Mouse (Mus musculus): ENCODE measurements around the gene Cebpb. TPM values are rescaled to one million over a fixed set of nuclear protein-coding genes. Genes with fewer than 3 reads are reported as not detected.

Gene Cebpb
- total and polyA plus RNA-seq, 3 experiments = 9.9 to 10.7 TPM; not detected in 1

DNA sequence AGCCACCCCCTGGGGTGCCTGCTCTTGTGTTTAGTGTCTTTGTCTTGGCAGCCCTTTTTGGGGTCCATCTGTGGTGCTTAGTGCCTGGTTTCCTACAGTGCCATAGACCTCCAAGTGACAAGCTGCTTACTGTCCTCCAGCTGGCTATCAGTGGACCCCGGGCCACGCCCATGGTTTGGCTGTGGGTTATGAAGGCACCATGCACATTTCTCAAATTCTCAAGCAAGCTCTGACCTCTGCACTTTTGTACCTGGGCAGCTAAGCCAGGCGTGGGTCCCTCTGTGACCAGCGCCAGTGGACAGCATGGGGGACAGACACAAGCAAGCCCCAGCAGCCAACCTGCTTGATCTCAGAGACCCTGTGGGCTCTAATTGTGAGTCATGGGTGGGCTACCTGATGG lies 15.7 kb downstream of the Cebpb start:
- Histone ChIP-seq H3K27ac (ENCODE audit: control insufficient read depth, low read depth, low read length) (no peak overlapping the region), H3K9me3 (replicated peaks; ENCODE audit: insufficient read depth, low read length) (no peaks in the 10 kb centered on the region), H3K9ac (ENCODE audit: control insufficient read depth, low read depth, low read length, poor library complexity, severe bottlenecking) (no peak overlapping the region), H3K4me1 (ENCODE audit: control insufficient read depth in 1 of 2, insufficient read depth in 2 of 2, low read length in 2 of 2) (no peaks in the 10 kb centered on the region), H3K27me3 (ENCODE audit: control insufficient read depth in 1 of 2, insufficient read depth in 2 of 2, low read length in 2 of 2) (no peaks in the 10 kb centered on the region; a peak in 3 of 4 replicates), H3K79me2 (ENCODE audit: control insufficient read depth, insufficient read depth, low read length, poor library complexity) (no peaks in the 10 kb centered on the region), H3K36me3 (ENCODE audit: control insufficient read depth in 1 of 2, insufficient read depth in 2 of 2, low read length in 2 of 2) (no peaks in the 10 kb centered on the region), H3K4me3 (ENCODE audit: control insufficient read depth in 1 of 2, insufficient read depth in 1 of 2, low read depth in 2 of 2, low read length in 2 of 2) (no peak overlapping the region)
- no peak for DNase-seq (ENCODE audit: low read depth, low spot score)
- no peak for TF ChIP-seq ZKSCAN1 (IDR thresholded peaks at IDR 0.05; ENCODE audit: low read depth, low read length)
- no peak for TF ChIP-seq HCFC1 (IDR thresholded peaks at IDR 0.05; ENCODE audit: low read depth, low read length)

- Histone ChIP-seq H3K79me2 (ENCODE audit: control insufficient read depth, insufficient read depth, low read length, poor library complexity) (no peaks in the 10 kb centered on the region), H3K27ac (ENCODE audit: control insufficient read depth, low read depth, low read length) (no peak overlapping the region), H3K4me3 (ENCODE audit: control insufficient read depth in 1 of 2, insufficient read depth in 1 of 2, low read depth in 2 of 2, low read length in 2 of 2) (no peak overlapping the region), H3K4me1 (ENCODE audit: control insufficient read depth in 1 of 2, insufficient read depth in 2 of 2, low read length in 2 of 2) (no peaks in the 10 kb centered on the region), H3K27me3 (ENCODE audit: control insufficient read depth in 1 of 2, insufficient read depth in 2 of 2, low read length in 2 of 2) (no peaks in the 10 kb centered on the region; a peak in 3 of 4 replicates), H3K9me3 (replicated peaks; ENCODE audit: insufficient read depth, low read length) (no peaks in the 10 kb centered on the region), H3K36me3 (ENCODE audit: control insufficient read depth in 1 of 2, insufficient read depth in 2 of 2, low read length in 2 of 2) (no peaks in the 10 kb centered on the region), H3K9ac (ENCODE audit: control insufficient read depth, low read depth, low read length, poor library complexity, severe bottlenecking) (no peak overlapping the region)
- no peak for DNase-seq (ENCODE audit: low read depth, low spot score)
- no peak for TF ChIP-seq POLR2AphosphoS5 (IDR thresholded peaks at IDR 0.05; ENCODE audit: borderline replicate concordance, low read depth, low read length)
- no peak for TF ChIP-seq ZKSCAN1 (IDR thresholded peaks at IDR 0.05; ENCODE audit: low read depth, low read length)
Measured at GRCm38 (mm10) chr2:167706183-167706939, 17.6 kb downstream of the Cebpb start.

- no peaks in the 10 kb centered on the region for H3K4me1 ChIP-seq (ENCODE audit: control insufficient read depth in 1 of 2, insufficient read depth in 2 of 2, low read length in 2 of 2)
- no peaks in the 10 kb centered on the region for H3K79me2 ChIP-seq (ENCODE audit: control insufficient read depth, insufficient read depth, low read length, poor library complexity)
- H3K27ac ChIP-seq (ENCODE audit: control insufficient read depth, low read depth, low read length) = no peak overlapping the region
- no peaks in the 10 kb centered on the region for H3K9me3 ChIP-seq (replicated peaks; ENCODE audit: insufficient read depth, low read length)
- no peaks in the 10 kb centered on the region; a peak in 3 of 4 replicates for H3K27me3 ChIP-seq (ENCODE audit: control insufficient read depth in 1 of 2, insufficient read depth in 2 of 2, low read length in 2 of 2)
- H3K4me3 ChIP-seq (ENCODE audit: control insufficient read depth in 1 of 2, insufficient read depth in 1 of 2, low read depth in 2 of 2, low read length in 2 of 2) = no peak overlapping the region
- H3K9ac ChIP-seq (ENCODE audit: control insufficient read depth, low read depth, low read length, poor library complexity, severe bottlenecking) = no peak overlapping the region
- H3K36me3 ChIP-seq (ENCODE audit: control insufficient read depth in 1 of 2, insufficient read depth in 2 of 2, low read length in 2 of 2) = no peaks in the 10 kb centered on the region
- no peak for DNase-seq (ENCODE audit: low read depth, low spot score)
- TF ChIP-seq MAFK (IDR thresholded peaks at IDR 0.05; ENCODE audit: borderline replicate concordance, low read depth, low read length) = no peak
- no peak for TF ChIP-seq SIN3A (IDR thresholded peaks at IDR 0.05; ENCODE audit: low read length)
- TF ChIP-seq MAZ (IDR thresholded peaks at IDR 0.05; ENCODE audit: low read depth, low read length) = no peak
Measured at GRCm38 (mm10) chr2:167708373-167708772, 19.7 kb downstream of the Cebpb start.

DNA sequence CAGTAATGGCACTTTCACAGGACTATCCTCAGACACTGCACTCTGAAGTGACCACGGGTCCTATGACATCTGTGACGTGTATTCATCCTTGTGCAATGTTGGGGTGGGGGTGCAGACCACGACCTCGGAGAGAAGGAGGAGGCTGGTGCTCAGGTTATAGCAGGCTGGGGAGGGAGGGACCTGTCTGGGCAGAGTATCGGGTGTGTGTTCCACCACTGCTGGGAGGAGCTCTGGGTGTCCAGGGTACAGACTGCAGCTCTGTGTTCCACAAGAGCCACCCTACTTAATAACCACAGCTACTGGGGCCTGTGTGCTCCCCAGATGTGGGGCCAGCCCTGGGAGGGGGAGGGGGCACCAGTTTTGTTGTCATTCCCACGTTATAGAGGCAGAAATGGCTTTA lies 21.3 kb downstream of the Cebpb start:
- H3K27me3 ChIP-seq (ENCODE audit: control insufficient read depth in 1 of 2, insufficient read depth in 2 of 2, low read length in 2 of 2) = no peaks in the 10 kb centered on the region; a peak in 3 of 4 replicates
- no peak overlapping the region for H3K4me3 ChIP-seq (ENCODE audit: control insufficient read depth in 1 of 2, insufficient read depth in 1 of 2, low read depth in 2 of 2, low read length in 2 of 2)
- no peaks in the 10 kb centered on the region for H3K36me3 ChIP-seq (ENCODE audit: control insufficient read depth in 1 of 2, insufficient read depth in 2 of 2, low read length in 2 of 2)
- no peak for DNase-seq (ENCODE audit: low read depth, low spot score)
- no peaks in the 10 kb centered on the region for H3K79me2 ChIP-seq (ENCODE audit: control insufficient read depth, insufficient read depth, low read length, poor library complexity)
- no peaks in the 10 kb centered on the region for H3K9me3 ChIP-seq (replicated peaks; ENCODE audit: insufficient read depth, low read length)
- no peak overlapping the region for H3K27ac ChIP-seq (ENCODE audit: control insufficient read depth, low read depth, low read length)
- H3K4me1 ChIP-seq (ENCODE audit: control insufficient read depth in 1 of 2, insufficient read depth in 2 of 2, low read length in 2 of 2) = no peaks in the 10 kb centered on the region
- no peak overlapping the region for H3K9ac ChIP-seq (ENCODE audit: control insufficient read depth, low read depth, low read length, poor library complexity, severe bottlenecking)
- TF ChIP-seq CHD1 (IDR thresholded peaks at IDR 0.05; ENCODE audit: low read depth, low read length) = no peak
- no peak for TF ChIP-seq E2F4 (IDR thresholded peaks at IDR 0.05; ENCODE audit: borderline replicate concordance, low read depth, low read length)
- no peak for TF ChIP-seq SMC3 (IDR thresholded peaks at IDR 0.05; ENCODE audit: low read depth, low read length)
- no peak for TF ChIP-seq POLR2A (IDR thresholded peaks at IDR 0.05; ENCODE audit: control insufficient read depth in 1 of 2, insufficient read depth in 1 of 2, low read depth in 1 of 2, low read length in 2 of 2, poor library complexity in 1 of 2)
- no peak for TF ChIP-seq GABPA (IDR thresholded peaks at IDR 0.05; ENCODE audit: low read depth, low read length)
- no peak for TF ChIP-seq MAZ (IDR thresholded peaks at IDR 0.05; ENCODE audit: low read depth, low read length)
- TF ChIP-seq SIN3A (IDR thresholded peaks at IDR 0.05; ENCODE audit: low read length) = no peak
- TF ChIP-seq ZMIZ1 (IDR thresholded peaks at IDR 0.05; ENCODE audit: low read depth, low read length) = no peak
- TF ChIP-seq HCFC1 (IDR thresholded peaks at IDR 0.05; ENCODE audit: low read depth, low read length) = no peak
- TF ChIP-seq JUND (IDR thresholded peaks at IDR 0.05; ENCODE audit: low read depth, low read length) = no peak
- TF ChIP-seq TCF12 (IDR thresholded peaks at IDR 0.05; ENCODE audit: low read depth, low read length) = no peak
- TF ChIP-seq RAD21 (IDR thresholded peaks at IDR 0.05; ENCODE audit: low read depth, low read length) = no peak
- TF ChIP-seq ZC3H11A (IDR thresholded peaks at IDR 0.05; ENCODE audit: low read depth, low read length) = no peak
- no peak for TF ChIP-seq NRF1 (IDR thresholded peaks at IDR 0.05; ENCODE audit: insufficient read depth, low read depth, low read length, poor library complexity, severe bottlenecking)
- no peak for TF ChIP-seq BHLHE40 (IDR thresholded peaks at IDR 0.05; ENCODE audit: borderline replicate concordance, low read depth, low read length)
- TF ChIP-seq MYB (IDR thresholded peaks at IDR 0.05; ENCODE audit: low read depth, low read length) = no peak

All from MEL (cell line).